In genomic region chr4:109504885-109505284, GRCm38 (mm10) we compare ENCODE assay signal across 9 mouse cellular contexts. TPM values are rescaled to one million over a fixed set of nuclear protein-coding genes. Genes with fewer than 3 reads are reported as not detected.
DNase-seq lines count a peak whose midpoint lies in the region; ATAC-seq and TF ChIP-seq lines count a peak whose summit lies in the region.
"Had no signal": no experiment of that assay in that cellular context is flagged by ENCODE, and none has a peak within 500 bp of the region (broad histone marks: within the 10 kb centered on the region; RNA-seq: fewer than 3 reads in every experiment).

No protein-coding gene starts in this region.

- H3K36me3 ChIP-seq in midbrain, postnatal 0 days (ENCODE audit: insufficient read depth, low read length), result no peaks in the 10 kb centered on the region
- H3K36me3 ChIP-seq: heart, embryonic 13.5 days had no signal

- peak; percentile 97 for ATAC-seq in erythroid progenitor cell, adult 5-6 weeks (replicated peaks; ENCODE audit: low FRiP score, poor library complexity, severe bottlenecking)
- ATAC-seq in inflammation-experienced regulatory T-cells, adult 6 months, result peak; percentile 96
- ATAC-seq in midbrain, postnatal 0 days (ENCODE audit: low FRiP score), result no peak

- H3K4me3 ChIP-seq in midbrain, postnatal 0 days (ENCODE audit: low read depth, low read length), result no peak overlapping the region
- H3K4me3 ChIP-seq: heart, embryonic 13.5 days had no signal

- H3K27ac ChIP-seq in midbrain, postnatal 0 days (ENCODE audit: low read depth, low read length), result no peak overlapping the region
- H3K27ac ChIP-seq: heart, embryonic 13.5 days had no signal

- H3K27me3 ChIP-seq in midbrain, postnatal 0 days (ENCODE audit: insufficient read depth, low read length), result no peaks in the 10 kb centered on the region
- H3K27me3 ChIP-seq: heart, embryonic 13.5 days had no signal

- no peak overlapping the region for H3K4me2 ChIP-seq in midbrain, postnatal 0 days (ENCODE audit: low read depth, low read length, poor library complexity, severe bottlenecking)
- H3K4me2 ChIP-seq: heart, embryonic 13.5 days had no signal

- H3K9me3 ChIP-seq in midbrain, postnatal 0 days (ENCODE audit: low read length), result no peaks in the 10 kb centered on the region
- H3K9me3 ChIP-seq: heart, embryonic 13.5 days had no signal

- H3K4me1 ChIP-seq in midbrain, postnatal 0 days (ENCODE audit: insufficient read depth, low read length), result no peaks in the 10 kb centered on the region
- H3K4me1 ChIP-seq: heart, embryonic 13.5 days had no signal

- TF ChIP-seq CTCF in midbrain, postnatal 0 days (IDR thresholded peaks at IDR 0.05), result peak; percentile 78

- DNase-seq in ovary, postnatal 14 days (ENCODE audit: low spot score), result peak; percentile 50
- DNase-seq in ovary, postnatal 10 days (ENCODE audit: low spot score), result no peak
- DNase-seq in adrenal gland, postnatal 36 days, result peak; percentile 45 to 69
- DNase-seq in left cerebral cortex, postnatal 36 days (ENCODE audit: low spot score in 2 of 2), result peak; percentile 5 to 27
- DNase-seq in midbrain, postnatal 0 days (ENCODE audit: low spot score), result peak; percentile 72
- peak; percentile 19 to 58 for DNase-seq in thymus, postnatal 10 days (ENCODE audit: low spot score in 2 of 2)

- H3K9ac ChIP-seq in midbrain, postnatal 0 days (replicated peaks; ENCODE audit: low read length, poor library complexity, severe bottlenecking), result no peak overlapping the region
- H3K9ac ChIP-seq: heart, embryonic 13.5 days had no signal

- WGBS in midbrain, postnatal 0 days, result 12% methylated on average over 5 of the region's 5 CpGs

- intact Hi-C loops in left cerebral cortex, postnatal 36 days (cut with DNase I), result loop anchor here (10.0 kb wide), 2 partner anchors 200 to 520 kb away; no protein-coding TSS in a partner anchor

RNA-seq across cellular contexts. Expression of gene Rnf11, which starts 20.4 kb away (rescaled TPM):
- 100 to 1,000 TPM; 182 to 206 TPM for total RNA-seq in adrenal gland, postnatal 36 days (2021)
- 74.2 and 78.9 TPM in 2 replicates for total RNA-seq in erythroid progenitor cell, adult 5-6 weeks (2015; ENCODE audit: low replicate concordance)
- 87.3 and 96.1 TPM in 2 replicates for total RNA-seq in erythroid progenitor cell, adult 5-6 weeks (2017; ENCODE audit: low replicate concordance)
- polyA plus RNA-seq in inflammation-experienced regulatory T-cells, adult 6 months (2017; shearing (Covaris generic)), result 1 to 10 TPM; 6.3 to 8.1 (median 6.9) TPM
- total RNA-seq in left cerebral cortex, postnatal 36 days (2021), result 100 to 1,000 TPM; 207 to 216 TPM
- total RNA-seq in midbrain, postnatal 0 days (2014; rRNA removed), result 158 TPM in 2 replicates
- polyA plus RNA-seq in midbrain, postnatal 0 days (2015; fragmentation: Nextera tagmentation; extraction: Ambion mirVana), result 83.4 and 89.3 TPM in 2 replicates

RNA-seq across cellular contexts. Expression of gene 4930522H14Rik, which starts 26.2 kb away (rescaled TPM):
- total RNA-seq in adrenal gland, postnatal 36 days (2021), result not detected
- total RNA-seq in erythroid progenitor cell, adult 5-6 weeks (2015; ENCODE audit: low replicate concordance), result not detected in 2 replicates
- not detected in 2 replicates for total RNA-seq in erythroid progenitor cell, adult 5-6 weeks (2017; ENCODE audit: low replicate concordance)
- polyA plus RNA-seq in inflammation-experienced regulatory T-cells, adult 6 months (2017; shearing (Covaris generic)), result not detected
- total RNA-seq in left cerebral cortex, postnatal 36 days (2021), result not detected
- not detected in 2 replicates for total RNA-seq in midbrain, postnatal 0 days (2014; rRNA removed)
- polyA plus RNA-seq in midbrain, postnatal 0 days (2015; fragmentation: Nextera tagmentation; extraction: Ambion mirVana), result not detected in 2 replicates
- polyA plus RNA-seq: heart, embryonic 13.5 days had no signal
